Mouse (Mus musculus) stomach, postnatal 0 days (tissue): ENCODE measurements at regions not wholly inside any gene's neighbourhood (a gene's known extent, or its start where the extent isn't known, plus 50 kb on each side); places are given as distances from the start of the nearest gene placed in this dataset.
"Not testable (repeated sequence)": the region's sequence is repeated elsewhere in the genome, so short reads cannot be mapped to it uniquely, and the experiment has no call there.

ENCODE experiments used
- ATAC-seq: fragments of 200-750 bp; cut with Nextera tagmentation; 2 replicates; pipeline ENCODE4 v1.8.0; 2017; ENCODE audit not compliant: low FRiP score, low TSS enrichment
- DNase-seq: peaks from one replicate; pipeline ENCODE4 v3.0.0-alpha.2; 2016; ENCODE audit warnings: low spot score
- H3K27ac ChIP-seq: fragments of 300-500 bp; sonication (generic); replicated peaks from 2 replicates; pipeline ENCODE4 v1.5.1; 2014; ENCODE audit warnings: mild to moderate bottlenecking, control low read depth
- H3K27me3 ChIP-seq: fragments of 300-500 bp; sonication (generic); 2 replicates; pipeline ENCODE4 v1.6.1; 2014; ENCODE audit warnings: low read length; ENCODE audit not compliant: control insufficient read depth, insufficient read depth
- H3K36me3 ChIP-seq: fragments of 300-500 bp; sonication (generic); 2 replicates; pipeline ENCODE4 v1.6.1; 2014; ENCODE audit warnings: low read length, mixed read lengths; ENCODE audit not compliant: control insufficient read depth, insufficient read depth
- H3K4me1 ChIP-seq: fragments of 300-500 bp; sonication (generic); replicated peaks from 2 replicates; pipeline ENCODE4 v1.6.1; 2014; ENCODE audit warnings: antibody characterized with exemption; ENCODE audit not compliant: control insufficient read depth, insufficient read depth
- H3K4me2 ChIP-seq: fragments of 300-500 bp; sonication (generic); replicated peaks from 2 replicates; pipeline ENCODE4 v1.6.1; 2014; ENCODE audit warnings: low read depth, mild to moderate bottlenecking, control low read depth, moderate library complexity
- H3K4me3 ChIP-seq: fragments of 300-500 bp; sonication (generic); 2 replicates; pipeline ENCODE4 v1.5.1; 2014; ENCODE audit warnings: low read depth, low read length, control low read depth
- H3K9ac ChIP-seq: fragments of 300-500 bp; sonication (generic); 2 replicates; pipeline ENCODE4 v1.6.1; 2014; ENCODE audit warnings: mild to moderate bottlenecking, low read length, control low read depth, mixed read lengths
- H3K9me3 ChIP-seq: fragments of 300-500 bp; sonication (generic); 2 replicates; pipeline ENCODE4 v1.6.1; 2016; ENCODE audit warnings: low read length; ENCODE audit not compliant: control insufficient read depth
- CTCF ChIP-seq: IDR thresholded peaks from 2 replicates; pipeline ENCODE4 v1.5.1; 2016; ENCODE audit warnings: antibody characterized with exemption, low read depth, mild to moderate bottlenecking, moderate library complexity
- EP300 ChIP-seq: optimal IDR thresholded peaks from 2 replicates; pipeline ENCODE3; 2016; ENCODE audit warnings: antibody characterized with exemption
- WGBS: fragments of 180-500 bp; shearing (Covaris S2); extraction: QIAGEN DNeasy Blood & Tissue Kit; methylation state at CpG from one replicate; pipeline ENCODE4 v1.1.7; 2014; 5-methylcytosine and 5-hydroxymethylcytosine counted together

DNA sequence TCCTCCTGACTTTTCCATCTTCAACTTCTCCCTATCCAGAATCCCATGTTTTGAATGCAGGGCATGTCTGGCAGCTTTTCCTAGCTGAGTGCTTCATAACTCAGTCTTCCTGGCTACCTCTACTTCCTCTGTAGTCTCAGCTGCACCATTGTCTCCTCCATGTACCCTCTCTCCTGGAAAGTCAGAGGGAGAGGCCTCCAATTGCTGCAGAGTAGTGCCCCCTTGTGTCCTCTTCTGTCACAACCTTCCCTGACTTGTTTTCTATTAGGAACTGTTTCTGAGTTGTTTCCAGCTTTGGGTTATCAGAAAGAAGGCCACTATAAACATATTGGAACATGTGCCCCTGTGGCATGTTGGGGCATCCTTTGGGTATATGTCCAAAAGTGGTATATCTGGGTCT, 159.3 kb downstream of the Stard3nl start:
- ATAC-seq (no peak), DNase-seq (peak; percentile 15)
- TF ChIP-seq CTCF = peak; percentile 65
- TF ChIP-seq EP300 = no peak
- Histone ChIP-seq H3K27me3 (no peaks in the 10 kb centered on the region), H3K4me3 (no peak overlapping the region), H3K36me3 (no peaks in the 10 kb centered on the region), H3K9ac (no peak overlapping the region), H3K4me1 (no peaks in the 10 kb centered on the region), H3K9me3 (no peaks in the 10 kb centered on the region), H3K27ac (no peak overlapping the region), H3K4me2 (no peak overlapping the region)

DNA sequence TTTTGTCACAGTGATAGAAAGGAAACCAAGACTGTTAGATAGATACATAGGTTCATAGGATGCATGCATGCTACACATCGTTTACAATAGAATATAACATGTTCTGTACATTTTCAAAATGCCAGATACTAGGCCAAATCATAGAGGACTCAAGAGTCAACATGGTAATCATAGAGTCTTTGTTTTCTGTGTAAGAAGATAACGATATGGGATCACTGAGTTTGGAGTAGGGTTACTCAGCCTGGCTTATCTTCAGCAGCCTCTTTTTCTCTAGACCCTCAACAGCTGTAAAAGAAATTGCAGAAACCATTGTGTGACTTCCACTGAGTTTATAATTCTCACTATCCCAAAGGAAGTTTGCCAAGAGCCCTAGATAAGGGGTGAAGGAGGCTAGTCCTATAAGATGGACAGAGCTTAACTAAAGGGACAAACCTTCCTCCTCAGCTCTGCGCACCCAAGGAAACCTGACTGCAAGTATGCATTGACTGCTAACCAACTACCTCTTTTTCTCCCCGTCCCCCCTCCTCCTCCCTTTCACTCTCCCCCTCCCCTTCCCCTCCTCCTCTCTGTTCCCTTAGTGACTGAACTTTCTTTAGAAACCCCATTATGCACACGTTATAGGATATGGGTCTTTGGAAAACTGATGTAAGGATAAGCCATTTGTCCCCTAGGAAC, 160.8 kb downstream of the Stard3nl start:
- WGBS = 57% methylated on average over 5 of the region's 5 CpGs
- no peak overlapping the region for H3K4me3 ChIP-seq
- H3K27ac ChIP-seq = no peak overlapping the region
- no peaks in the 10 kb centered on the region for H3K4me1 ChIP-seq
- no peak for TF ChIP-seq EP300
- no peak for TF ChIP-seq CTCF
- DNase-seq (no peak), ATAC-seq (no peak)
- H3K4me2 ChIP-seq = no peak overlapping the region
- H3K27me3 ChIP-seq = no peaks in the 10 kb centered on the region
- H3K36me3 ChIP-seq = no peaks in the 10 kb centered on the region
- H3K9ac ChIP-seq = no peak overlapping the region
- no peaks in the 10 kb centered on the region for H3K9me3 ChIP-seq

DNA sequence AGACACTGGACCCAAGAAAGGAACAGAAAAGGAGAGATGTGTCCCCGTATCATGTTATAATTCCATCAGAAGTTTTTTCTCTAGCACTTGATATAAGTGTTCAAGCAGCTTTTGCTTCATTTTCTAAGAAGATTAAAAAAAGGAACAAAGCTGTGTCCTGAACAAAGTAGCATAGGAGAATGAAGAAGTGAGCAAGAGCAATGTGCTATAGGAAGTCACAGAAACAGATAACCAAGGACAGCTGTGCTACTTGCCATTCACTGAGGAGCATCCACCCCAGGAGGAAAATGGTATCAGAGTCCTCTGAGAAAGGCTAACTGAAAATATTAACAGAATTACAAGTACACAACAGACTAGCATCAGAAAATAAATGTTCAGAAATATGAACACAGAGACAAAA, 175.6 kb downstream of the Stard3nl start:
- not testable (repeated sequence) for DNase-seq, H3K9me3 ChIP-seq, H3K4me1 ChIP-seq, H3K4me2 ChIP-seq, H3K36me3 ChIP-seq, H3K4me3 ChIP-seq, H3K27ac ChIP-seq, ATAC-seq, H3K27me3 ChIP-seq, H3K9ac ChIP-seq
- 97% methylated on average over 1 of the region's 1 CpGs for WGBS

DNA sequence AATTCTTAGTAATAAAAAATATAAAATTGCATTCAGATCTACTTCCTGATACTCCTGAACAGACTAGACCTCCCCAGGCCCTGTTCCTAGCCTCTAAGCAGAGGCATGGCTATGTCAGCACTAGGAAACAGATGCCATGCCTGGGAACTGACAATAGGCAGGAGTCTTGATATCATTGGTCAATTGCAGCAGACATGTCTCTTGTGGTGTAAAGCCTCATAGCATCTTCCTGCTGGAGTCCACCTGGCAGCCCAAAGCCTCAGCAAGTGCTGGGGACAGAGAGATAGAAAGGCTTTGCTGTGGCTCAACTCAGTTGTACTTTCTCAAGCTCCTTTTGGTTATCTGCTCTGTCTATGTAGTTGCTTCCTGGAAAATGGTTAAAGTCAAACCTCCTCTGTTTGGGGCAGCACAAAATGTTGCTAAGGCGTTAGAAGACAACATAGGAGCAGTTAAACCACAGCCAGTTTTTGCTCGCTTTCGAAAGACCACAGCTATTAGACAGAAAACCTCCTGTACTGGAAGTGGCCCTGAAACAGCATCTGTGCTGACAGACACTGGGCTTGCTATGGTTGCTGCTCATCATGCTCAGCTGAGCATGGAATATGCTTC, 176.1 kb downstream of the Stard3nl start:
- not testable (repeated sequence) for H3K4me3 ChIP-seq, DNase-seq, H3K27ac ChIP-seq, H3K4me2 ChIP-seq, H3K9me3 ChIP-seq, ATAC-seq, H3K27me3 ChIP-seq, H3K9ac ChIP-seq, H3K4me1 ChIP-seq, H3K36me3 ChIP-seq
- 92% methylated on average over 3 of the region's 3 CpGs for WGBS

DNA sequence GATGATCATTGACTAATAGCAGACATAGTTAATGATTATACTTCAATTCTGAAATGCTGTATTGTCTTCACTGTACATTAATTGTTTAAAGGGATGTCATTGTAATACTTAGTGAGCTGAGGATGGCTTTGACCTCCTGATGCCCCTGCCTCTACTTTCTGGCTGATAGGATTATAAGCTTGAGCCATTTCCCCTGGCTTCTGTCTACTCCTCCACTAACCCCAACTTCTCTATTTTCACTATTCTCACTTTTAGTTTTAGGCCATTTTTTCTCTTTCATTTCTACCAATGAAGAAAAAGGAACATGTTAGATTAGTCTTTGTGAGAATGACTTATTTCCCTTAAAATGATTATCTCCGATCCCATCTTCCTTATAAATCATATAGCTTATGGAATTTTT, 190.9 kb downstream of the Stard3nl start:
- 81% methylated on average over 1 of the region's 1 CpGs for WGBS

DNA sequence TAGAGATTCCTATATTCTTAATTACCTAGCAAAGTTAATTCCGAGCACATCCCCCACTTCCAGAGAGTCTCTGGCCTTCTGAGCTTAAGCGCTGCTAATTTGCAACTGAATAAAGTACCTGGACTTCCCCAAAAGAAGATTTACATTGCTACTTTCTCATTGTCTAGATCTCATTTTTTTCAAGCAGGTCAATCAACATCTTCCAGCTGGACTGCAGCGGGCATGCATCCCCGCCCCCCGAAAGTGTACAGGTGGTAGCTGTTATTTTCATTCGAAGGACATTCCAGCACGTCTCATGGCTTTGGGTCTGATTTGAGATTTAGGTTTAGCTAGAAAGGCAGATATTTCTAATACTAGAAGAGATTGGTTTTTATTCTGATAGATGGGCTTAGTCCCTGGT, 193.3 kb downstream of the Stard3nl start:
- not testable (repeated sequence) for H3K36me3 ChIP-seq, H3K9ac ChIP-seq, H3K4me1 ChIP-seq, ATAC-seq, H3K27ac ChIP-seq, H3K9me3 ChIP-seq, H3K27me3 ChIP-seq, H3K4me3 ChIP-seq, DNase-seq, H3K4me2 ChIP-seq
- 81% methylated on average over 7 of the region's 7 CpGs for WGBS

More for the DNA sequence above, 190.9 kb downstream of the Stard3nl start:
- no peaks in the 10 kb centered on the region for H3K9me3 ChIP-seq
- H3K36me3 ChIP-seq = no peaks in the 10 kb centered on the region
- ATAC-seq (no peak), DNase-seq (no peak)
- H3K4me1 ChIP-seq = no peaks in the 10 kb centered on the region
- no peak overlapping the region for H3K27ac ChIP-seq
- H3K27me3 ChIP-seq = no peaks in the 10 kb centered on the region
- no peak overlapping the region for H3K4me2 ChIP-seq
- H3K9ac ChIP-seq = no peak overlapping the region
- TF ChIP-seq EP300 (no peak), CTCF (no peak)
- H3K4me3 ChIP-seq = no peak overlapping the region
